Mouse (Mus musculus) hindbrain, embryonic 16.5 days (tissue): Measurements from ENCODE around the gene Zpbp2. TPM values are rescaled to one million over a fixed set of nuclear protein-coding genes. Genes with fewer than 3 reads are reported as not detected.

Experiments used
- ATAC-seq: fragments of 200-750 bp; cut with Nextera tagmentation; 2 replicates; pipeline ENCODE4 v1.8.0; 2017; ENCODE audit warnings: moderate TSS enrichment, moderate library complexity
- H3K27ac ChIP-seq: fragments of 300-500 bp; sonication (generic); 2 replicates; pipeline ENCODE4 v1.5.1; 2014; ENCODE audit warnings: low read depth, mild to moderate bottlenecking, control low read depth, low read length, moderate library complexity
- H3K27me3 ChIP-seq: fragments of 300-500 bp; sonication (generic); replicated peaks from 2 replicates; pipeline ENCODE4 v1.6.1; 2014; ENCODE audit warnings: low read length; ENCODE audit not compliant: control insufficient read depth, insufficient read depth
- H3K36me3 ChIP-seq: fragments of 300-500 bp; sonication (generic); 2 replicates; pipeline ENCODE4 v1.6.1; 2014; ENCODE audit warnings: mild to moderate bottlenecking, low read length, moderate library complexity, mixed read lengths; ENCODE audit not compliant: control insufficient read depth, insufficient read depth
- H3K4me1 ChIP-seq: fragments of 300-500 bp; sonication (generic); 2 replicates; pipeline ENCODE4 v1.6.1; 2014; ENCODE audit warnings: low read depth, low read length; ENCODE audit not compliant: control insufficient read depth, insufficient read depth
- H3K4me2 ChIP-seq: fragments of 300-500 bp; sonication (generic); 2 replicates; pipeline ENCODE4 v1.6.1; 2014; ENCODE audit warnings: mild to moderate bottlenecking, low read length, control low read depth, moderate library complexity
- H3K4me3 ChIP-seq: fragments of 300-500 bp; sonication (generic); 2 replicates; pipeline ENCODE4 v1.5.1; 2014; ENCODE audit warnings: mild to moderate bottlenecking, low read length, control low read depth, moderate library complexity
- H3K9ac ChIP-seq: fragments of 300-500 bp; sonication (generic); 2 replicates; pipeline ENCODE4 v1.6.1; 2014; ENCODE audit warnings: low read depth, mild to moderate bottlenecking, control low read depth, low read length, moderate library complexity
- H3K9me3 ChIP-seq: fragments of 300-500 bp; sonication (generic); 2 replicates; pipeline ENCODE4 v1.6.1; 2014; ENCODE audit warnings: mild to moderate bottlenecking, low read length, moderate library complexity; ENCODE audit not compliant: control insufficient read depth
- WGBS: fragments of 180-500 bp; shearing (Covaris S2); extraction: QIAGEN DNeasy Blood & Tissue Kit; methylation state at CpG from one replicate; pipeline ENCODE4 v1.1.7; 2014; 5-methylcytosine and 5-hydroxymethylcytosine counted together
- polyA plus RNA-seq: library from polyadenylated mRNA; unstranded; fragments of >200 nt; fragmentation: Nextera tagmentation; extraction: Ambion mirVana; gene quantifications from 2 replicates; pipeline ENCODE4 v1.2.1, GENCODE M21; 2015

The Zpbp2 gene
- polyA plus RNA-seq, 1 experiment from 2014 or later, result 0.11 TPM

- H3K27ac ChIP-seq, result no peak overlapping the region
- H3K9ac ChIP-seq, result no peak overlapping the region
- no peaks in the 10 kb centered on the region for H3K36me3 ChIP-seq
- ATAC-seq, result no peak
- H3K9me3 ChIP-seq, result no peaks in the 10 kb centered on the region
- no peak overlapping the region for H3K4me3 ChIP-seq
- peaks cover 44% of the 10 kb centered on the region for H3K27me3 ChIP-seq
- H3K4me1 ChIP-seq, result peaks cover 14% of the 10 kb centered on the region
- 72% methylated on average over 4 of the region's 4 CpGs for whole genome bisulfite sequencing
- no peak overlapping the region for H3K4me2 ChIP-seq
Observed at GRCm38 (mm10) chr11:98549363-98549762, 1.5 kb upstream of the Zpbp2 start.

GRCm38 (mm10) chr11:98550311-98550974 is 454 bp upstream of the Zpbp2 start:
- Histone ChIP-seq H3K36me3 (no peaks in the 10 kb centered on the region), H3K27ac (no peak overlapping the region), H3K4me2 (peak overlapping the region; percentile 77), H3K9ac (peak overlapping the region; percentile 91), H3K4me1 (peaks cover 11% of the 10 kb centered on the region), H3K27me3 (peaks cover 41% of the 10 kb centered on the region), H3K9me3 (no peaks in the 10 kb centered on the region), H3K4me3 (peak overlapping the region; percentile 82)
- ATAC-seq, result no peak
- WGBS, result 17% methylated on average over 20 of the region's 20 CpGs

- 88% methylated on average over 4 of the region's 4 CpGs for WGBS
- peaks cover 12% of the 10 kb centered on the region for H3K27me3 ChIP-seq
Observed at GRCm38 (mm10) chr11:98553966-98554365, 3.1 kb downstream of the Zpbp2 start.

GRCm38 (mm10) chr11:98555124-98555700 is 4.3 kb downstream of the Zpbp2 start:
- H3K27ac ChIP-seq, result no peak overlapping the region
- 63% methylated on average over 12 of the region's 12 CpGs for WGBS
- H3K4me3 ChIP-seq, result no peak overlapping the region
- H3K9ac ChIP-seq, result no peak overlapping the region
- H3K27me3 ChIP-seq, result peaks cover under 1% of the 10 kb centered on the region
- peaks cover 7% of the 10 kb centered on the region for H3K4me1 ChIP-seq
- ATAC-seq, result no peak
- no peak overlapping the region for H3K4me2 ChIP-seq
- no peaks in the 10 kb centered on the region for H3K9me3 ChIP-seq
- H3K36me3 ChIP-seq, result no peaks in the 10 kb centered on the region

More at GRCm38 (mm10) chr11:98553966-98554365, 3.1 kb downstream of the Zpbp2 start:
- no peaks in the 10 kb centered on the region for H3K36me3 ChIP-seq
- ATAC-seq, result no peak
- H3K27ac ChIP-seq, result no peak overlapping the region
- no peaks in the 10 kb centered on the region for H3K9me3 ChIP-seq
- peaks cover 7% of the 10 kb centered on the region for H3K4me1 ChIP-seq
- no peak overlapping the region for H3K9ac ChIP-seq
- H3K4me3 ChIP-seq, result no peak overlapping the region
- no peak overlapping the region for H3K4me2 ChIP-seq

GRCm38 (mm10) chr11:98560942-98561341 is 10.0 kb downstream of the Zpbp2 start:
- H3K36me3 ChIP-seq, result no peaks in the 10 kb centered on the region
- 37% methylated on average over 7 of the region's 7 CpGs for WGBS
- H3K4me1 ChIP-seq, result no peaks in the 10 kb centered on the region
- no peak overlapping the region for H3K4me2 ChIP-seq
- no peaks in the 10 kb centered on the region for H3K27me3 ChIP-seq
- no peak overlapping the region for H3K9ac ChIP-seq
- H3K27ac ChIP-seq, result no peak overlapping the region
- no peak for ATAC-seq
- no peak overlapping the region for H3K4me3 ChIP-seq
- no peaks in the 10 kb centered on the region for H3K9me3 ChIP-seq

GRCm38 (mm10) chr11:98563025-98563424 is 12.1 kb downstream of the Zpbp2 start:
- 86% methylated on average over 3 of the region's 3 CpGs for WGBS
- no peak overlapping the region for H3K4me3 ChIP-seq
- no peak overlapping the region for H3K27ac ChIP-seq
- H3K9ac ChIP-seq, result no peak overlapping the region
- no peaks in the 10 kb centered on the region for H3K27me3 ChIP-seq
- no peaks in the 10 kb centered on the region for H3K9me3 ChIP-seq
- no peaks in the 10 kb centered on the region for H3K36me3 ChIP-seq
- H3K4me1 ChIP-seq, result no peaks in the 10 kb centered on the region
- no peak overlapping the region for H3K4me2 ChIP-seq
- ATAC-seq, result no peak

GRCm38 (mm10) chr11:98563921-98564414 is 13.1 kb downstream of the Zpbp2 start:
- ATAC-seq, result no peak
- H3K9me3 ChIP-seq, result no peaks in the 10 kb centered on the region
- H3K4me3 ChIP-seq, result no peak overlapping the region
- no peak overlapping the region for H3K9ac ChIP-seq
- no peaks in the 10 kb centered on the region for H3K36me3 ChIP-seq
- H3K4me1 ChIP-seq, result no peaks in the 10 kb centered on the region
- no peak overlapping the region for H3K4me2 ChIP-seq
- no peaks in the 10 kb centered on the region for H3K27me3 ChIP-seq
- WGBS, result 71% methylated on average over 13 of the region's 13 CpGs
- no peak overlapping the region for H3K27ac ChIP-seq

- Histone ChIP-seq H3K27me3 (no peaks in the 10 kb centered on the region), H3K9me3 (no peaks in the 10 kb centered on the region), H3K4me3 (no peak overlapping the region), H3K36me3 (no peaks in the 10 kb centered on the region), H3K9ac (no peak overlapping the region), H3K27ac (no peak overlapping the region), H3K4me1 (no peaks in the 10 kb centered on the region), H3K4me2 (no peak overlapping the region)
- ATAC-seq, result no peak
- 90% methylated on average over 8 of the region's 8 CpGs for WGBS
Observed at GRCm38 (mm10) chr11:98568326-98568725, 17.4 kb downstream of the Zpbp2 start.

- no peaks in the 10 kb centered on the region for H3K36me3 ChIP-seq
- no peaks in the 10 kb centered on the region for H3K4me1 ChIP-seq
- no peak overlapping the region for H3K4me3 ChIP-seq
- ATAC-seq, result no peak
- no peak overlapping the region for H3K9ac ChIP-seq
- WGBS, result 89% methylated on average over 6 of the region's 6 CpGs
- H3K27me3 ChIP-seq, result no peaks in the 10 kb centered on the region
- H3K4me2 ChIP-seq, result no peak overlapping the region
- H3K27ac ChIP-seq, result no peak overlapping the region
- no peaks in the 10 kb centered on the region for H3K9me3 ChIP-seq
Observed at GRCm38 (mm10) chr11:98569461-98569860, 18.6 kb downstream of the Zpbp2 start.
